Mouse (Mus musculus) CH12.LX (cell line): Measurements from ENCODE around the gene Mrpl51. TPM values are rescaled to one million over a fixed set of nuclear protein-coding genes. Genes with fewer than 3 reads are reported as not detected.

Experiments used
- DNase-seq: peaks from one replicate; pipeline ENCODE4 v3.0.0-alpha.2; 2013; ENCODE audit errors: extremely low read depth
- H3K27ac ChIP-seq: 2 replicates; pipeline ENCODE4 v1.5.1; 2012; ENCODE audit warnings: low read depth, mild to moderate bottlenecking, control low read depth, moderate library complexity; ENCODE audit not compliant: insufficient read depth
- H3K27me3 ChIP-seq: replicated peaks from 2 replicates; pipeline ENCODE3; 2012; ENCODE audit warnings: inconsistent platforms
- H3K36me3 ChIP-seq, 2 experiments: replicated peaks in 1 of 2; 2 replicates each; pipeline versions ENCODE3 to v1.6.1; 2012; ENCODE audit warnings: inconsistent platforms in 1 of 2, low read length in 1 of 2, mild to moderate bottlenecking in 1 of 2, mixed read lengths in 1 of 2, moderate library complexity in 1 of 2; ENCODE audit not compliant: control insufficient read depth in 1 of 2, insufficient read depth in 1 of 2
- H3K4me1 ChIP-seq, 2 experiments: 2 replicates each; pipeline ENCODE4 v1.6.1; 2012; ENCODE audit warnings: inconsistent platforms in 1 of 2, moderate library complexity in 1 of 2; ENCODE audit not compliant: insufficient read depth in 2 of 2, control insufficient read depth in 1 of 2
- H3K4me2 ChIP-seq: 2 replicates; pipeline ENCODE4 v1.6.1; 2012; ENCODE audit warnings: low read depth, mild to moderate bottlenecking, control low read depth; ENCODE audit not compliant: poor library complexity, insufficient read depth, severe bottlenecking
- H3K4me3 ChIP-seq, 3 experiments: fragments of 150-350 bp in 1 of 3; sonication (generic) in 1 of 3; replicated peaks in 1 of 3; 2 replicates each; pipeline versions ENCODE3 to v1.5.1; 2011 to 2012; ENCODE audit warnings: low read depth in 2 of 3, low read length in 2 of 3, mild to moderate bottlenecking in 2 of 3, moderate library complexity in 2 of 3, control low read depth in 1 of 3, improper control_type of control experiment in 1 of 3, inconsistent platforms in 1 of 3, mixed read lengths in 1 of 3; ENCODE audit not compliant: poor library complexity in 1 of 3
- H3K79me2 ChIP-seq: replicated peaks from 2 replicates; pipeline ENCODE4 v1.6.1; 2012; ENCODE audit warnings: mild to moderate bottlenecking, moderate library complexity; ENCODE audit not compliant: control insufficient read depth, poor library complexity, insufficient read depth, severe bottlenecking; ENCODE audit errors: extremely low read depth
- H3K9ac ChIP-seq: 2 replicates; pipeline ENCODE4 v1.6.1; 2012; ENCODE audit warnings: low read depth, mild to moderate bottlenecking, control low read depth, moderate library complexity; ENCODE audit not compliant: insufficient read depth
- H3K9me3 ChIP-seq: replicated peaks from 2 replicates; pipeline ENCODE3; 2012; ENCODE audit warnings: low read length, inconsistent platforms, mixed read lengths
- BHLHE40 ChIP-seq: IDR thresholded peaks from 2 replicates; pipeline ENCODE4 v1.6.1; 2011; ENCODE audit warnings: mild to moderate bottlenecking, low read depth, low read length, improper control_type of control experiment
- CHD1 ChIP-seq: IDR thresholded peaks from 2 replicates; pipeline ENCODE4 v1.6.1; 2012; ENCODE audit warnings: low read depth, low read length, improper control_type of control experiment, inconsistent platforms
- CHD2 ChIP-seq: IDR thresholded peaks from 2 replicates; pipeline ENCODE4 v1.6.1; 2011; ENCODE audit warnings: low read length, improper control_type of control experiment
- CTCF ChIP-seq, 2 experiments: IDR thresholded peaks in 1 of 2; conservative IDR thresholded peaks in 1 of 2; 2 replicates each; pipeline ENCODE4 v1.5.1; 2011 to 2012; ENCODE audit warnings: low read depth in 2 of 2, low read length in 2 of 2, improper control_type of control experiment in 1 of 2, inconsistent platforms in 1 of 2, mild to moderate bottlenecking in 1 of 2, moderate library complexity in 1 of 2
- E2F4 ChIP-seq: IDR thresholded peaks from 2 replicates; pipeline ENCODE4 v1.6.1; 2011; ENCODE audit warnings: low read depth, low read length, improper control_type of control experiment; ENCODE audit not compliant: insufficient replicate concordance
- ETS1 ChIP-seq: conservative IDR thresholded peaks from 2 replicates; pipeline ENCODE4 v1.6.1; 2012; ENCODE audit warnings: low read depth, mild to moderate bottlenecking, inconsistent platforms, low read length, improper control_type of control experiment, moderate library complexity
- GABPA ChIP-seq: IDR thresholded peaks from 2 replicates; pipeline ENCODE4 v1.6.1; 2012; ENCODE audit warnings: low read depth, low read length, improper control_type of control experiment, inconsistent platforms; ENCODE audit not compliant: insufficient replicate concordance
- HCFC1 ChIP-seq: IDR thresholded peaks from 2 replicates; pipeline ENCODE4 v1.6.1; 2012; ENCODE audit warnings: low read depth, mild to moderate bottlenecking, inconsistent platforms, low read length, improper control_type of control experiment
- IRF4 ChIP-seq: IDR thresholded peaks from 2 replicates; pipeline ENCODE4 v1.6.1; 2014; ENCODE audit warnings: low read depth, mild to moderate bottlenecking, inconsistent platforms, low read length, improper control_type of control experiment
- JUND ChIP-seq: conservative IDR thresholded peaks from 2 replicates; pipeline ENCODE4 v1.6.1; 2011; ENCODE audit warnings: low read depth, low read length, improper control_type of control experiment
- KAT2A ChIP-seq: IDR thresholded peaks from 2 replicates; pipeline ENCODE4 v1.6.1; 2012; ENCODE audit warnings: low read length, improper control_type of control experiment, inconsistent platforms; ENCODE audit not compliant: insufficient replicate concordance
- MAFK ChIP-seq: IDR thresholded peaks from 2 replicates; pipeline ENCODE4 v1.6.1; 2011; ENCODE audit warnings: low read length, improper control_type of control experiment; ENCODE audit not compliant: insufficient replicate concordance
- MAX ChIP-seq: IDR thresholded peaks from 2 replicates; pipeline ENCODE4 v1.6.1; 2011; ENCODE audit warnings: low read length, improper control_type of control experiment
- MAZ ChIP-seq: IDR thresholded peaks from 2 replicates; pipeline ENCODE4 v1.6.1; 2012; ENCODE audit warnings: low read depth, mild to moderate bottlenecking, inconsistent platforms, low read length, improper control_type of control experiment, moderate library complexity
- MEF2A ChIP-seq: IDR thresholded peaks from 2 replicates; pipeline ENCODE4 v1.6.1; 2014; ENCODE audit warnings: low read depth, mild to moderate bottlenecking, inconsistent platforms, low read length, improper control_type of control experiment, borderline replicate concordance
- MXI1 ChIP-seq: IDR thresholded peaks from 2 replicates; pipeline ENCODE4 v1.6.1; 2011; ENCODE audit warnings: mild to moderate bottlenecking, low read depth, low read length, improper control_type of control experiment
- MYC ChIP-seq: IDR thresholded peaks from 2 replicates; pipeline ENCODE4 v1.6.1; 2011; ENCODE audit warnings: low read depth, mild to moderate bottlenecking, improper control_type of control experiment, low read length
- NELFE ChIP-seq: IDR thresholded peaks from 2 replicates; pipeline ENCODE4 v1.6.1; 2011; ENCODE audit warnings: low read depth, low read length, improper control_type of control experiment
- NRF1 ChIP-seq: IDR thresholded peaks from 2 replicates; pipeline ENCODE4 v1.6.1; 2014; ENCODE audit warnings: low read depth, mild to moderate bottlenecking, inconsistent platforms, low read length, improper control_type of control experiment, moderate library complexity
- PAX5 ChIP-seq: IDR thresholded peaks from 2 replicates; pipeline ENCODE4 v1.6.1; 2012; ENCODE audit warnings: low read length, inconsistent platforms, mixed read lengths
- POLR2A ChIP-seq: IDR thresholded peaks from 2 replicates; pipeline ENCODE4 v1.6.1; 2011; ENCODE audit warnings: low read depth, mild to moderate bottlenecking, improper control_type of control experiment, low read length
- POLR2AphosphoS2 ChIP-seq: IDR thresholded peaks from 2 replicates; pipeline ENCODE4 v1.6.1; 2011; ENCODE audit warnings: low read depth, low read length, improper control_type of control experiment
- RAD21 ChIP-seq: IDR thresholded peaks from 2 replicates; pipeline ENCODE4 v1.6.1; 2011; ENCODE audit warnings: low read depth, mild to moderate bottlenecking, low read length, improper control_type of control experiment, moderate library complexity
- RCOR1 ChIP-seq: conservative IDR thresholded peaks from 2 replicates; pipeline ENCODE4 v1.6.1; 2012; ENCODE audit warnings: low read depth, mild to moderate bottlenecking, inconsistent platforms, low read length, improper control_type of control experiment
- SIN3A ChIP-seq: IDR thresholded peaks from 2 replicates; pipeline ENCODE4 v1.6.1; 2012; ENCODE audit warnings: low read length, improper control_type of control experiment, inconsistent platforms
- UBTF ChIP-seq: IDR thresholded peaks from 2 replicates; pipeline ENCODE4 v1.6.1; 2012; ENCODE audit warnings: low read depth, mild to moderate bottlenecking, inconsistent platforms, low read length, improper control_type of control experiment, moderate library complexity
- USF2 ChIP-seq: conservative IDR thresholded peaks from 2 replicates; pipeline ENCODE4 v1.6.1; 2011; ENCODE audit warnings: low read depth, low read length, improper control_type of control experiment
- ZMIZ1 ChIP-seq: IDR thresholded peaks from 2 replicates; pipeline ENCODE4 v1.6.1; 2012; ENCODE audit warnings: low read depth, mild to moderate bottlenecking, inconsistent platforms, low read length, improper control_type of control experiment
- ZNF384 ChIP-seq: IDR thresholded peaks from 2 replicates; pipeline ENCODE4 v1.6.1; 2012; ENCODE audit warnings: low read depth, low read length, improper control_type of control experiment, inconsistent platforms
- dilution Hi-C: fragments of 300-500 bp; cut with MboI; formaldehyde crosslinking; loops from 2 replicates; pipeline ENCODE4 v1.14.3; 2020; ENCODE audit warnings: low sequenced_read_pairs; ENCODE audit not compliant: extremely low pct_unique_long_range_greater_than_20kb, extremely low pct_ligation_motif_present
- in situ Hi-C: fragments of 300-500 bp; cut with MboI; formaldehyde crosslinking; loops from 3 replicates; pipeline ENCODE4 v1.14.3; 2019; ENCODE audit warnings: low sequenced_read_pairs, low pct_ligation_motif_present, low pct_unique_long_range_greater_than_20kb, mixed read lengths
- polyA plus RNA-seq: library from polyadenylated mRNA; unstranded; fragments of >175 nt; gene quantifications from 2 replicates; pipeline ENCODE4 v1.2.1, GENCODE M21; 2012; ENCODE audit warnings: low read depth; ENCODE audit not compliant: insufficient read length
- total RNA-seq, 2 experiments: library from RNA; depleted of rRNA; stranded (reverse); fragments of 300-350 nt in 1 of 2; fragments of >200 nt in 1 of 2; gene quantifications; 2 replicates each; pipeline ENCODE4 v1.2.3; 2012 to 2014

Gene Mrpl51
- total RNA-seq (2012; rRNA removed) (120 and 153 TPM in 2 replicates), total RNA-seq (2014; rRNA removed) (152 and 184 TPM in 2 replicates), polyA plus RNA-seq (161 and 171 TPM in 2 replicates)

DNA sequence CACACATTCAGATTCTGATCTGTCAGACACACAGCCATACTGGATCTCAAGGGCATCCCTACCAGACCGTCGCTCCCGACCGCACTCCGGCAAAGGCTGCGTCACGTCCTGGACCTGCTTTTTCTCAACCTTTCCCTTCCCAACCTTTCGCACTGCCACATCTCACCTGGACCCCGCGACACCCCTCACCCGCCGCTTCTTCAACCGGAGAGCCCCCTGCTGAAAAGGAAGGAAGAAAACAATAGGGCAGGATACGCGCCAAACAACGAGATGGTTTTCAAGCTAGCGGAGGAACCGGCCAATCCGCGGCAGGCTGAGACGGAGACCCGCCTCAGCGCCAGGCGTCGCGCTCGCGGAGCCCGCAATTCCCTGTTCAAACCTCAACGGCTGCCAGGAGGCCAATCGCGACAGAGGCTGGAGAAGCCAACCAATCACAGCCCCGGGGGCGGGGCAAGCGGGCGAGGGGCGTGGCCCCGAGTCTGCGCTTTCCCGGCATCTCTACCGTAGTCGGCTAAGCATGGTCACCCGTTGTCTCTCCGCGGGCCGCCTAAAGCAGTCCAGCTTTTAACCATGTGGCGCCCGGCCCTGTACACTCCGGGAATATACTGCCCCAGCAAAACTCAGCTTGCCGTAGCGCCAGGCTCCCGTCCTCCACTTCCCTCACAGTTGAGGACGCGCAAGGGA, at the start of gene Mrpl51, which contains the start of gene Ncapd2:
Gene Mrpl51 (plus strand): TSS at position 470 of the 684 bp plus-strand sequence.
Gene Ncapd2 (minus strand): TSS at position 370 of the 684 bp plus-strand sequence.
- H3K9ac ChIP-seq = peak within 1 kb of the TSS; percentile 93
- TF ChIP-seq MAX = peak; percentile 54
- TF ChIP-seq MYC = peak; percentile 85
- peak; percentile 76 for TF ChIP-seq NRF1
- no peak for TF ChIP-seq PAX5
- peak; percentile 89 for TF ChIP-seq POLR2AphosphoS2
- no peak for TF ChIP-seq CTCF (conservative IDR thresholded peaks at IDR 0.05 in 1 of 2, IDR thresholded peaks at IDR 0.05 in 1 of 2; ENCODE audit: low read depth in 2 of 2, low read length in 2 of 2)
- TF ChIP-seq MAZ = no peak
- 0 out of 2 replicates have a peak, but pooled peaks have one; percentile 66 for TF ChIP-seq KAT2A
- TF ChIP-seq HCFC1 = no peak
- TF ChIP-seq POLR2A = peak; percentile 92
- TF ChIP-seq NELFE = peak; percentile 66
- no peak for TF ChIP-seq ZNF384
- TF ChIP-seq IRF4 = peak; percentile 50
- no peak for TF ChIP-seq ETS1
- peak; percentile 85; the same call in 1 of the 2 replicates for TF ChIP-seq CHD1
- TF ChIP-seq BHLHE40 = no peak
- TF ChIP-seq CHD2 = peak; percentile 86
- TF ChIP-seq MXI1 = peak; percentile 83
- peak; percentile 85 for TF ChIP-seq SIN3A
- TF ChIP-seq E2F4 = peak; percentile 90; the same call in 1 of the 2 replicates
- H3K4me3 ChIP-seq = peak within 1 kb of the TSS; percentile 87 to 100 (median 95)
- H3K27me3 ChIP-seq = no peaks in the 10 kb centered on the region
- peak within 1 kb of the TSS; percentile 96 for H3K4me2 ChIP-seq
- H3K9me3 ChIP-seq = no peaks in the 10 kb centered on the region
- H3K27ac ChIP-seq = peak within 1 kb of the TSS; percentile 97
- peaks cover 39% of the 10 kb centered on the region for H3K79me2 ChIP-seq
- peak; percentile 97 for DNase-seq
- H3K4me1 ChIP-seq = peaks cover 0 to 21% of the 10 kb centered on the region in 2 experiments; a peak in 2 of 4 replicates
- peaks cover 31 to 52% of the 10 kb centered on the region in 2 experiments for H3K36me3 ChIP-seq
- in situ Hi-C loops = no loop called here
- dilution Hi-C loops = no loop called here

DNA sequence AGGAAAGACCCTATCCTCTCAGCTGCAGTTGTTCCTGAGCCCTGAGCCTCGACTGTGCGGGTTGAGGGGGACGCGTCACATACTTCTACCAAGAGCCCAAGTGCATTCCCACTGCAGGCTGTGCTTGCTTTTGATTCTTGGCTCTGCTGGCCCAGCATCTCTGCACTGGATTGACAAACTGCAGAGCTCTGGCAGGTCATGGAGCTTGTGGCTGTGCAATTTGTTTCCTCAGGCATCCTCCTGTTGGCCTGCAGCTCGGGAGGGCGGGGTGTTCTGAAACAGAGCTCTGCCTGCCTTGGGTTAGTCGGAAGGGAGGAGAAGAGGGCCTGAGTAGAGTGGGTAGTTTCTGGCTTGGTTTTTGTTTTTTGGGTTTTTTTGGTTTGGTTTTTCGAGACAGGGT, 49.2 kb upstream of the Mrpl51 start:
- Histone ChIP-seq H3K9ac (no peak overlapping the region), H3K4me3 (no peak overlapping the region), H3K4me2 (no peak overlapping the region), H3K9me3 (no peaks in the 10 kb centered on the region), H3K27ac (no peak overlapping the region), H3K4me1 (peaks cover 8 to 28% of the 10 kb centered on the region in 2 experiments), H3K27me3 (no peaks in the 10 kb centered on the region), H3K79me2 (peaks cover 20% of the 10 kb centered on the region), H3K36me3 (peaks cover 61 to 75% of the 10 kb centered on the region in 2 experiments)
- in situ Hi-C loops = no loop called here
- dilution Hi-C loops = no loop called here
- no peak for TF ChIP-seq UBTF
- TF ChIP-seq MEF2A = no peak
- TF ChIP-seq USF2 = no peak
- TF ChIP-seq NRF1 = no peak
- TF ChIP-seq MAFK = no peak
- TF ChIP-seq JUND = no peak
- TF ChIP-seq ZMIZ1 = no peak
- TF ChIP-seq NELFE = no peak
- TF ChIP-seq MAX = no peak
- TF ChIP-seq MAZ = no peak
- no peak for TF ChIP-seq KAT2A
- no peak for TF ChIP-seq RCOR1
- TF ChIP-seq RAD21 = no peak
- no peak for TF ChIP-seq SIN3A
- TF ChIP-seq ETS1 = no peak
- TF ChIP-seq GABPA = no peak
- no peak for TF ChIP-seq BHLHE40
- DNase-seq = no peak
